Mouse (Mus musculus): ENCODE measurements at regions not wholly inside any gene's neighbourhood (a gene's known extent, or its start where the extent isn't known, plus 50 kb on each side); places are given as distances from the start of the nearest gene placed in this dataset.

- no peak for TF ChIP-seq CTCF (IDR thresholded peaks at IDR 0.05; ENCODE audit: extremely low read depth, insufficient read depth, low read length)
- no peak for TF ChIP-seq POLR2A (IDR thresholded peaks at IDR 0.05; ENCODE audit: extremely low read depth, insufficient read depth, low read length)
Measured at GRCm38 (mm10) chr3:39889222-39889621, 641.9 kb upstream of the Intu start.

Measured in cortical plate, adult 2 months (tissue).